Mouse (Mus musculus) 3T3-L1 (cell line): ENCODE measurements around the gene Tmem189.
"Not testable (repeated sequence)": the region's sequence is repeated elsewhere in the genome, so short reads cannot be mapped to it uniquely, and the experiment has no call there.

Source experiments
- DNase-seq: peaks from one replicate; pipeline ENCODE4 v3.0.0-alpha.2; 2015; ENCODE audit warnings: low read depth, low spot score

Gene Tmem189

DNA sequence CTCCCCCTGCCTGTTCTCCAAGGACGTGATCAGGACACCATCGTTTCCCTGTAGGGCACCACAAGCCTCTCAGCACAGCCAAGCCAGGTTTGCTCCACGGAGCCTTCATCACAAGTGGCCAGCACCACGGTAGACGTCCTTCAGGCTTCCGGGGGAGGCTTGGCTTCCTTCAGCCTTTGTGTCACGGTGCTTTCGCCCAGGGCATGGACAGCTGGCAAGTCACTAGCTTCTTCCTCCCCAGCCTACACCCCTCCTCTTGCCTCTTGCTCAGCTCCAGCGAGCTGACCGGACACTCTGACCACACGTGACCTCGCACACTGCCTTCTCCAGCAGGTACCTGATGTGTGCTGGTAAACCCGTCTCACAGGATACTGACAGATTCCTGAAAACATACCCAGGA, 67.3 kb downstream of the Tmem189 start:
- no peak for DNase-seq

- DNase-seq = no peak
Observed at GRCm38 (mm10) chr2:167621255-167622087, 68.2 kb downstream of the Tmem189 start.

GRCm38 (mm10) chr2:167617472-167617871, 72.2 kb downstream of the Tmem189 start:
- no peak for DNase-seq

DNA sequence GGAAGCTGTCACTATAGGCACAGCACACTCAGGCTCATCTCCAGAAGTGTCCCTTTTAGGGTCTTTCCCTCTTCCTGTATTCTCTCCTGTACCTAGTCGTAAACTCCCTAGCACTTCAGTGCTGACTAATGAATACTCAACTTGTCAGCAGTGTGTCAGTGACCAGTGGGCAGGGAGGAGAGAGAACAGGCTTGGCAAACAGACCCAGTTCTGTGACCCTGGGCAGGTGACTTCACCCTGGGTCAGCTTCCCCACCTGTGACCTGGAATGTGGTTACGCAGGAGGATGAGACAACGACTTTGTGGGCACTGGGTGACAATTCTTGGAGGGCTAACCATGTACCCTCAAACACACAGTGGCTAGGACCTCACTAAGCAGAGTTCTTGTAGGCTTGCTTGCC, 72.6 kb downstream of the Tmem189 start:
- no peak for DNase-seq

- not testable (repeated sequence) for DNase-seq
Observed at GRCm38 (mm10) chr2:167613335-167613734, 76.3 kb downstream of the Tmem189 start.

GRCm38 (mm10) chr2:167612122-167612521, 77.5 kb downstream of the Tmem189 start:
- DNase-seq = no peak

GRCm38 (mm10) chr2:167611287-167611686, 78.3 kb downstream of the Tmem189 start:
- peak; percentile 48 for DNase-seq

DNA sequence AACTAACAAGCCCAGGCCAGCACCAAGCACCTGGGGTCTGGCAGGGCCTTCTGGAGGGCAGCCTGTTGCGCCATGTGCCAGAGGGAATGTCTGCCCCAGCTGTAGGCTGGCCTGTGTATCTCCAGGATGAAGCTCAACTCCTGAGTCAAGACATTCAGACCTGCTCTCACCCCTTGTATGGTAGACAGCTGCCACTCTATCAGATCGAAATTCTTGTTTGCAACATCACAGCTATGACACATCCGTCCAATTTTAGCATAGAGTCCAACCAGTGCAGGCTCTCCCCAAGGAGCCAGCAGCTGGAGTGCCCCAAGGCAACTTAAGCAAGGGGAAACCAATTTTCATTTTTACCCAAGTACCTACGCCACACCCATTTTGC, 82.9 kb downstream of the Tmem189 start:
- DNase-seq = peak; percentile 80

DNA sequence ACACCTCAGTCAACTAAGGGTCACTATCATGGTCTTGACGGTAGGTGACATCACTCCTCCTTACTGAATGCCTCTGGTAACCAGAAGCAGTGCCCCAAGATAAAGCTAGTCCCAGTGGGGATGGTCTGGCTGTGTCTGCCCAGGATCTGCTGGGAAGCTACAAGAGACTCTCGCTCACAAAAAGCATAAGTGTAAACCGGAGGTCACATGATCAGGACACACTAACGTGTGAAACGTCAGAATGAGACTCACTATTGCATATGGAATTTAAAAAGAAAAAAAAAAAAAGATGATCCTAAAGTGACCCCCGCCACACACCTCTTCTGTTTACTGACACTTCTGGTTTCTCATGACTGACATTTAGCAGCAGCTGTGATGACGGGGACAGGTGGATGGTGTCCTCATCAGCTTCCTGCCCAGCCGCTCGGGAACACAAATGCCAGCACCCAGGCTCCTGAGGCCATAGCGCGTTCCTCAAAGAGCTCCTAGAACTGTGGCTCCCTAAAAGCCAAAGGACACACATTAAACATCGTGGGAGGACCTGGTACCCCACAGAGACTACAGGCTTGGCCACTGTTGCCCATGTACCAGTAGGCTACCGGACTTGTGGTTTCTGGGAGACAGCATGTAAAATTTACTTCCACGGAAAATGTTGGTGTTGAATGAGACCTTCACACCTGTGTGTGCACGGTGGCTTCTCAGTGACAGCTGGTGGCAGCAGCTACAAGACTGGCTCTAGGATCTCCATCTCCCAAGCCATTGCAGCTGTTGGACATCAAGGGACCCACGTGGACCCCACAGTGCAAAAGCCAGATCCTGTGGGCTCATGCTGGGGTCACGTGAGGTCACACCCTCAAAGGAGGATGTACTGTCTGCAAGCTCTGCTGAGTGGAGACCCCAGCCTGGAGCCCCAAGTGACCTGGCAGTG, 83.5 kb downstream of the Tmem189 start:
- no peak for DNase-seq

DNA sequence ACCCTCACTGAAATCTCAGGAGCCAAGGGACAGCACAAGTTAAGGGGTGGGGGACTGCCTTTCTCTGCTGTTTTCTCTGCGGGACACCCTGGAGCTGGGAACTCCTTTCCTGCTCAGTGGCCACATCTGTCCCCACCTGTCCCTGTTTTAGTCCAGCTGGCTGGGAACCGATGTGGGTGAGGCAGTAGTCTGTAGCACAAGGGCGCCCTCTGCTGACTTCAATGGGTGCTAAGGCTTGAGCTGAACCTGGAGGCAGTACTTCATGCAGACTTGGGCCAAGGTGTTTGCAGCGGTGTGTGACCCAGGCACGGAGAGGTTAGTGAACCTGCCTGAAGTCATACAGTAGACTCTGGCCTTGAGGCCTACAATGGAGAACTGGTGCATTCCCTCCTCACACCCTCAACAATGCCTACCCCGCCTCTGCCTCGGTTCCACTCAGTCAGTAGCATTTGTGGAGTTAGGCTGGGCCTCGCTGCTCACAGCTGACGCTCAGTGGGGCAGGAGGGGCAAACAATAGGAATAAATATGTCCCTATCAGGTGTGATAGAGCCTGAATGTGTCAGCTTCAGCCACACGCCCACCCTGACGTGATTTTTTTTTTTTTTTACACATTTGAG, 84.3 kb downstream of the Tmem189 start:
- peak; percentile 94 for DNase-seq

GRCm38 (mm10) chr2:167602978-167603377, 86.6 kb downstream of the Tmem189 start:
- peak; percentile 70 for DNase-seq

DNA sequence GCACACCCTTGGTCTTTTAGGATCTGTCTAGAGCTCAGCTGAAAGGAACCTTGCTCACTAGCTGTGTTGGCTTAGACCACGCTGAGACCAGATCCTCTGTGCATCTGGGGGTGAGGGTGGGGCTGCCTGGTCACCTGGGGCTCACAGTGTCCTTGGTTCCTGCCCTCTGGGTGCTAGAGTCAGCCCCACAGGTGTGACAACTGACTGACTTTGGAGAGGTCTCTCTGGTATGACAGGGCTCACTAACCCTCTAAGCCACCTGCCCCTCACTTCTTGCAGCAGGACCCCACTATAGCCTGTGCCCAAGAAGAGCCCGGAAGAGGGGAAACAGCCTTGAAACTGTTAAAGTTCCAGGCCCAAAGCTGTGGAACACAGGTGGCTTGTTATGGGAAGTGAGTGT, 87.3 kb downstream of the Tmem189 start:
- no peak for DNase-seq

DNA sequence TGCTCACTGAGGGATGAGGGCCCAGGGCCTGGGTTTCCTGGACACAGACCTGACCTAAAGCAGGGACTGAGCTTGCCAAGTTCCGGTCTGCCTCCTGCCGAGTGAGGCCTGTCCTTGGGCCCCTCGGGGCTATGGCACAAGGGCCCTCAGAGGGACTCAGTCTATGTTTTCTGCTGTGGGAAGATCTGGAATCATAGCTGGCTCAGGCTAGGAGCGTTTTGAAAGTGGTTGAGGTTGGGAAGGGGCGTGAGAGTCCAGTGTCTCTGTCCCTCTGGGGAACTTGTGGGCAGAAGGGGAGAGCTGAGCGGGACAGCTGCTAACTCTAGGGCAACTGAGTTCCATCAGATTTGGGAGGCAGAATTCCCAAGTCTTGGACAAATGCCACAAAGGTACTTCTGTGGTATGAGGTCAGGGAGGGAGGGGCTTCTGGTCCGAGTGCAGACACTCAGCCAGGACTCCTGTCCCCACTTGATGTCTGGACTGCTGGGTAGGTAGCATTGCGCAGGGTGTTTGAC, 89.1 kb downstream of the Tmem189 start:
- no peak for DNase-seq

- DNase-seq = no peak
Observed at GRCm38 (mm10) chr2:167599917-167600316, 89.7 kb downstream of the Tmem189 start.

- no peak for DNase-seq
Observed at GRCm38 (mm10) chr2:167599195-167599594, 90.4 kb downstream of the Tmem189 start.

DNA sequence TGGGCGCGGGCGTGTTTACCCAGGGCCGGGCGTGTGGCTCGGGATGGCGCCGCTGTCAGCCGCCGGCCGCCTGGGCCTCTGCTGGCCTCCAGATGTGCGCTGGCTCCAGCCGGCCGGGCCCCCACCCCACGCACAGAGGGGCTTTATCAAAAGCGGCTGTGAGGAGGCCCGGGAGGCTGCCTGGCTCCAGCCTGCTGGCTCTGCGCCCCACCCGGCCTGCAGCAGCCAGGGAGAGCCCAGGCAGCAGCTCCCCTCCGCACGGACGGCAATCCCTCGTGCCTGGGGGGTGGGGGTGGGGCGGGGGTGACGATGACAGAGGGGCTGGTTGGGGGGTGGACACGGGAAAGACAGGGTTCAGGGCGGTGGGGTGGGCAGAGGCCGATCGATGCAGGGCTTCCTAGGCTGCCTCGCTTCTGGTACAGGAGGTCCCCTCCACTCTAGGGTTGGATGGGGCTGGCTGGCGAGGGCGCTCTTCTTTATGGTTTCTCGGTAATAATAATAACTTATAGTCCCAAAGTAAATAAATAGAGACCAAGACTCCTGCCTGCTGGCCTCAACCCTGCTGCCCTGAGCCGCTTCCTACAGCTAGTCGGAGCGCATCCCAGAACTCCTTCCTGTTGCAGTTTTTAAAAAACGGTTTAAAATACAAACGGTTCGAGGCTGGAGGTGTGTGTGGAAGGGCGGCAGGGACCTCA, 92.0 kb downstream of the Tmem189 start:
- DNase-seq = peak; percentile 56

DNA sequence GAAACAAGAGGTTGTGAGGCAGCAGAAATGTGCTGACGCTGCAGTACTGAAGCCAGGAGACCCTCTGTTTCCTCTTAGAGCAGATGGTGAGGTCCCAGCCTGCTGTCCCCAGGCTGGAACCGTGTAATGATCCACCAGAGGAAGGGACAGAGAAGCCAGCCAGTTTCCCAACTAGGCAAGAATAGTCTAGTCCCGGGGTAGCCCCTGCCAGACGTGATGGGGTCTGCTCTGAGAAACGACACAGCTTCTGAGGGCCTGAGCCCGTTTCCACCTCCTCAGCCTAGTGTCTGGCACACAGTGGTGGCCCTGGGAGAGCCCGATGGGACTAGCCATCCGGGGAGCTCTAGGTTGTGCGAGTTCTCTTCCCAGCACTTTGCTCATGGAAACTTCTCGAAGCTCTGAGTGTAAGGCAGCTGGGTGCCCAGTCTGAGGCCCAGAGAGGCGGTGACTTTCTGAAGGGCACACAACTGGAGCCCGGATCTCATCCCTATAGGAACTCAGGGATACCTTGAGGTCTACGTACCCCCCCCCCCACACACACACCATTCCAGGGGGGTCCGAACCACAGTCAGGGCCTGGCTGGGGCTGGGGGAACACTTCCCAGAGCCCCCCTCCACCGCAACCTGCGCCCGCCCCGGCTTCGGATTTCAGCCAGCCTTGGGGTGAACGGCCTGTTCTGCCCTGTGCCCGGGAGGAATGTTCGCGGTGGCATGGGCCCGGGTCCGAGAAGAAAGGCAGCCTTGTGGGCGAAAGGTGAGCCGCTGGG, 92.7 kb downstream of the Tmem189 start:
- DNase-seq = peak; percentile 68

- peak; percentile 66 for DNase-seq
Observed at GRCm38 (mm10) chr2:167596262-167596661, 93.4 kb downstream of the Tmem189 start.

DNA sequence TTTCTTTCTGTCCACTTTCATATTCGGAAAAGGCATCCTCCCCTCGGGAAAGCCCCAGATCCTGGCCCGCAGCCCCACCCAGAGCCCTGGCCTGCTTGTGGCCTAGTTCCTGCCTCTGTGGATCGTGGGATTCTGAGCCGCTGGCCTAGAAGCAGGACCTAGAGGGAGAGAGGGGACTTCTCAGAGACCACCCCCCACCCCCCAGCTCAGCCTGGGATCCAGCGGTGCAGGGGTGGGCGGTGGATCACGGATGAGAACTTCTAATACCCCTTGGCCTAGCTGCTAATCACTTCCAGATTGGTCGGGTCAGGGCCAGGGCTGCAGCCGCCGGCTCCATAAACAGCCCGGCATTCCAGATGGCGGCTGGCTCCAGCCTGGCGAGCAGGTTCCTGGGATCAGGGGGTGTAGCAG, 93.9 kb downstream of the Tmem189 start:
- DNase-seq = peak; percentile 88

DNA sequence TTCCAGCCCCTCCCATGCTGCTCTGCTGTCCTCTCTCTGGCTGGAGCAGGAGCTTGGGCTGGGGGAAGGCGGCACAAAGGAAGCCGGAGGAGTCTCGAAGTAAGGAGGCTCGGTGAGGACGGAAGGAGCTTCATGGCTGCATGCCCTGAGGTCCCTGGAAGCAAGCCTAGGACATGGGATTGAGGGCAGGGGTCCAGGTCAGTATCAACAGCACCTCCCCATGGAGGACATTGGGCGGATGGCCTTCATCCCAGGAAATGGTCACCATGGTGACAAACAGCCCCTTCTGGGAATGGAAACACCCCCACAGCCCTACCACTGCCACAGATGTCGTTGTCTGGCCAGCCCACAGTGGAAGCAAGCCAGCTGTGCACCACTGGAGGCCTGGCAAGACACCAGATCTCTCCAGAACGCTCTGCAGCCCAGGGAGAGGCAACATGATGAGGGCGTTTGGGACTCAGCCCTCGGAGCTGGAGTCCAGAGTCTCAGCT, 95.1 kb downstream of the Tmem189 start:
- peak; percentile 99 for DNase-seq
